Mouse (Mus musculus): ENCODE measurements around the gene Cpped1.

GRCm38 (mm10) chr16:11824833-11825232 is 84.4 kb downstream of the Cpped1 start:
- TF ChIP-seq CTCF (IDR thresholded peaks at IDR 0.05; ENCODE audit: control insufficient read depth, insufficient read depth, insufficient read length), result no peak
- TF ChIP-seq USF1 (IDR thresholded peaks at IDR 0.05; ENCODE audit: low read depth), result no peak
- TF ChIP-seq FOSL1 (IDR thresholded peaks at IDR 0.05; ENCODE audit: insufficient read depth, low read length, poor library complexity, severe bottlenecking), result no peak
- TF ChIP-seq MAX (IDR thresholded peaks at IDR 0.05), result no peak
